Mouse (Mus musculus): ENCODE results near the gene Cpvl.

DNA sequence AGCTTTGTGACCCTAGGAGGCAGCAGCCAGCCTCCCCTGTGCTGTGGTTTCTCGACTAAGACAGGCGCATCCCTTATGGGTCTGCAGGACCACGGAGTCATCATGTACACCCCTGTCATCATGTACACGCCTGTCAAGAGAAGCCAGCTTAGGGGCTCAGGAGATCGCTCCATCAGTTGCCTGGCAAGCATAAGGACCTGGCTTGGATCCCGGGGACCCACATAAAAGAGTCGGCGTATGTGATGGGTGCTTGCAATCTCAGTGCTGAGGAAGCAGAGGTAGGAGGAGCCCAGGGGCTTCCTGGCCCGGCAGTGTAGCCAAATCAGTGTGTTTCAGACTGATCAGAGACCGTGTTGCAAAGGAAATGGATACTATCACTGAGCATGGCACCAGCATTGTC is 9.4 kb downstream of the Cpvl start:
- no peak for TF ChIP-seq ETS1 (conservative IDR thresholded peaks at IDR 0.05; ENCODE audit: low read depth, low read length)
- no peak for TF ChIP-seq MAZ (IDR thresholded peaks at IDR 0.05; ENCODE audit: low read depth, low read length)
- no peak for TF ChIP-seq USF1 (IDR thresholded peaks at IDR 0.05; ENCODE audit: low read depth, low read length)
- TF ChIP-seq RAD21 (IDR thresholded peaks at IDR 0.05; ENCODE audit: low read depth, low read length): no peak
- TF ChIP-seq ZKSCAN1 (IDR thresholded peaks at IDR 0.05; ENCODE audit: borderline replicate concordance, low read depth, low read length): no peak

Measured in CH12.LX (cell line).